12 mouse cellular contexts compared by ENCODE assay signal in the genomic region with DNA sequence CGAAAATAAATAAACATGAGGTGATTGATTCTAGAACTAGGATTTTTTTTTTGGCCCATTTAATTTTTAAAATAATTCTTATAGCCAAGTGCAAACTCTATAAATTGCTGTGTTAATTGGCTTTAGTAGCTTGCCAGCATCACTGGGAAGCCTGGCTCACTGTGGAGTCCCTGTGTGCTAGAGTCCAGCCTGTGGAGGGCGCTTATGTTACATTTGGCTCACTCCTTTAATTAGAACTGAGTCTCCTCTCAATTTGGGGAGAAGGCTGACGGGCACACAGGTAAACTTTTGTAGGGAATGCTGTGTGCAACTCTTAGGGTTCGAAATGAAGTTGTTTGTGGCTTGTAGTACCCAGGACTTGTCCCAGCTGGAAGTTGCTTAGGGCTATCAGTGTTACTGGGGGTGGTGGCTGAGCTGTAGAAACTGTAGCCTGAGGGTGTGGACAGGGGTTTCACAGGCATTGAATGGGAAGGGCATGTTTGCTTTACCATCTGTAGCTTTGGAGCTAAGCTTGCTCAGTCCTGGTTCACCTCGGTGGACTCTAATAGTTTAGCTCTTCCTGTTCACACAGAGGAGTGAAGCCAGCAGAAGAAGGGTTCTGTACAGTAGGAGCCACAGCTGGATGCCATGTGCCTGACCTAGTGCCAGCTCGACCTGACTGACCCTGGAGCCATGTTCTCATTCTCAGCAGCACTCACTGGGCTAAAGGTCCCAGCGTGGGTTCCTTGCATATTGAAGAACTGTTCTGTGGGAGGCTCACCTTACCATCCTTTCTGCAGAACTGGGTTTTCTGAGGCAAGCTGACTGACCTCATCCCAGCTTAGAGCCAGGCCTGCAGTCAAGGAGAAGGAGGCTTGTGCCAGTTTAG. TPM values are rescaled to one million over a fixed set of nuclear protein-coding genes. Genes with fewer than 3 reads are reported as not detected.
A peak's percentile ranks its signal among the peaks of the same experiment; 100 is the strongest.
DNase-seq lines count a peak whose midpoint lies in the region; ATAC-seq and TF ChIP-seq lines count a peak whose summit lies in the region.
"Had no signal": no experiment of that assay in that cellular context is flagged by ENCODE, and none has a peak within 500 bp of the region (broad histone marks: within the 10 kb centered on the region; RNA-seq: fewer than 3 reads in every experiment).

No protein-coding gene starts in this region.

- no peak overlapping the region for H3K9ac ChIP-seq in midbrain, postnatal 0 days (replicated peaks; ENCODE audit: low read length, poor library complexity, severe bottlenecking)
- no peak overlapping the region for H3K9ac ChIP-seq in midbrain, embryonic 13.5 days (replicated peaks)
- H3K9ac ChIP-seq: hindbrain, embryonic 14.5 days; limb, embryonic 12.5 days had no signal

- no peak overlapping the region for H3K4me2 ChIP-seq in midbrain, postnatal 0 days (ENCODE audit: low read depth, low read length, poor library complexity, severe bottlenecking)
- H3K4me2 ChIP-seq in midbrain, embryonic 13.5 days (replicated peaks) = no peak overlapping the region
- H3K4me2 ChIP-seq: hindbrain, embryonic 14.5 days; limb, embryonic 12.5 days; midbrain, embryonic 11.5 days had no signal

- H3K27me3 ChIP-seq in midbrain, postnatal 0 days (ENCODE audit: insufficient read depth, low read length) = no peaks in the 10 kb centered on the region
- no peaks in the 10 kb centered on the region for H3K27me3 ChIP-seq in midbrain, embryonic 13.5 days
- H3K27me3 ChIP-seq: limb, embryonic 12.5 days had no signal

- no peak overlapping the region for H3K4me3 ChIP-seq in midbrain, postnatal 0 days (ENCODE audit: low read depth, low read length)
- no peak overlapping the region for H3K4me3 ChIP-seq in midbrain, embryonic 13.5 days (replicated peaks)
- H3K4me3 ChIP-seq: limb, embryonic 12.5 days had no signal

- no peak for ATAC-seq in midbrain, postnatal 0 days (ENCODE audit: low FRiP score)
- ATAC-seq in midbrain, embryonic 13.5 days = no peak

- H3K27ac ChIP-seq in midbrain, postnatal 0 days (ENCODE audit: low read depth, low read length) = no peak overlapping the region
- H3K27ac ChIP-seq in midbrain, embryonic 13.5 days = no peak overlapping the region
- H3K27ac ChIP-seq: hindbrain, embryonic 14.5 days; limb, embryonic 12.5 days had no signal

- no peaks in the 10 kb centered on the region for H3K9me3 ChIP-seq in midbrain, postnatal 0 days (ENCODE audit: low read length)
- no peaks in the 10 kb centered on the region for H3K9me3 ChIP-seq in midbrain, embryonic 13.5 days
- H3K9me3 ChIP-seq: limb, embryonic 12.5 days had no signal

- peak; percentile 20 for DNase-seq in adrenal gland, adult 2 months
- DNase-seq in adrenal gland, postnatal 25 days = no peak
- DNase-seq in kidney, adult 18-20 months = peak; percentile 16
- no peak for DNase-seq in kidney, postnatal 10 days
- DNase-seq in midbrain, postnatal 0 days (ENCODE audit: low spot score) = peak; percentile 42
- no peak for DNase-seq in frontal cortex, postnatal 14 days (ENCODE audit: low spot score in 2 of 2)
- no peak for DNase-seq in layer of hippocampus, adult 9-10 months (ENCODE audit: low spot score)
- DNase-seq: gastrocnemius, postnatal 14 days had no signal

- H3K4me1 ChIP-seq in midbrain, postnatal 0 days (ENCODE audit: insufficient read depth, low read length) = no peaks in the 10 kb centered on the region
- no peaks in the 10 kb centered on the region for H3K4me1 ChIP-seq in midbrain, embryonic 13.5 days (replicated peaks)

- WGBS in midbrain, postnatal 0 days = 79% methylated on average over 7 of the region's 7 CpGs
- WGBS in midbrain, embryonic 13.5 days = 83% methylated on average over 7 of the region's 7 CpGs

- TF ChIP-seq CTCF in midbrain, postnatal 0 days (IDR thresholded peaks at IDR 0.05) = peak; percentile 56

- H3K36me3 ChIP-seq in midbrain, postnatal 0 days (ENCODE audit: insufficient read depth, low read length) = peaks cover 28% of the 10 kb centered on the region
- H3K36me3 ChIP-seq in midbrain, embryonic 13.5 days = peaks cover 84% of the 10 kb centered on the region

RNA-seq across cellular contexts. Expression of gene Mn1, which starts 38.8 kb away (rescaled TPM):
- 1 to 10 TPM; 3.0 to 5.6 TPM for total RNA-seq in adrenal gland, adult 2 months (2021)
- 4.7 and 4.8 TPM in 2 replicates for polyA plus RNA-seq in adrenal gland, adult 2 months (2012; rRNA removed)
- total RNA-seq in adrenal gland, postnatal 25 days (2021) = 2.3 and 4.9 TPM in 2 replicates
- total RNA-seq in midbrain, postnatal 0 days (2014; rRNA removed) = 112 and 139 TPM in 2 replicates
- polyA plus RNA-seq in midbrain, postnatal 0 days (2015; fragmentation: Nextera tagmentation; extraction: Ambion mirVana) = 49.6 and 49.8 TPM in 2 replicates
- polyA plus RNA-seq in midbrain, embryonic 13.5 days (2015; fragmentation: Nextera tagmentation; extraction: Ambion mirVana) = 60.2 and 73.1 TPM in 2 replicates

RNA-seq across cellular contexts. Expression of gene Pitpnb, which starts 47.8 kb away (rescaled TPM):
- total RNA-seq in adrenal gland, adult 2 months (2021) = 10 to 100 TPM; 74.7 to 90.0 TPM
- 41.3 and 49.5 TPM in 2 replicates for polyA plus RNA-seq in adrenal gland, adult 2 months (2012; rRNA removed)
- total RNA-seq in adrenal gland, postnatal 25 days (2021) = 72.4 and 77.8 TPM in 2 replicates
- total RNA-seq in midbrain, postnatal 0 days (2014; rRNA removed) = 9.4 and 12.8 TPM in 2 replicates
- polyA plus RNA-seq in midbrain, postnatal 0 days (2015; fragmentation: Nextera tagmentation; extraction: Ambion mirVana) = 78.9 and 84.3 TPM in 2 replicates
- polyA plus RNA-seq in midbrain, embryonic 13.5 days (2015; fragmentation: Nextera tagmentation; extraction: Ambion mirVana) = 101 and 106 TPM in 2 replicates

Comparison
In these comparisons a context has a peak if more than half of its experiments do, and no peak if none do; other contexts are left out.
1. DNase-seq: peak in adrenal gland, adult 2 months (single experiment), kidney, adult 18-20 months (single experiment) and midbrain, postnatal 0 days (single experiment); none in adrenal gland, postnatal 25 days (single experiment), kidney, postnatal 10 days (single experiment), frontal cortex, postnatal 14 days (0 of 2) and layer of hippocampus, adult 9-10 months (single experiment).
2. RNA of gene Mn1, which starts 38.8 kb away (total RNA-seq): 112 to 139 TPM in midbrain, postnatal 0 days; 3.0 to 5.6 TPM in adrenal gland, adult 2 months and 2.3 to 4.9 TPM in adrenal gland, postnatal 25 days; every median in the first group is over 10 times any median in the second.